Mouse (Mus musculus): Measurements from ENCODE around the gene Gdf3.

Gene Gdf3

GRCm38 (mm10) chr6:122565070-122565784 is 44.7 kb downstream of the Gdf3 start:
- no peak for DNase-seq (ENCODE audit: inconsistent ontology term)

- peak; percentile 29 for DNase-seq (ENCODE audit: inconsistent ontology term)
These were observed 47.4 kb downstream of the Gdf3 start for GRCm38 (mm10) chr6:122562463-122562862.

- DNase-seq (ENCODE audit: inconsistent ontology term): no peak
These were observed 48.9 kb downstream of the Gdf3 start for GRCm38 (mm10) chr6:122561005-122561404.

GRCm38 (mm10) chr6:122560427-122560826 is 49.5 kb downstream of the Gdf3 start:
- DNase-seq (ENCODE audit: inconsistent ontology term): peak; percentile 55

GRCm38 (mm10) chr6:122556959-122557561 is 52.8 kb downstream of the Gdf3 start:
- DNase-seq (ENCODE audit: inconsistent ontology term): peak; percentile 21
